Mouse (Mus musculus) forebrain, embryonic 16.5 days (tissue): ENCODE results near the gene Pygo2. TPM values are rescaled to one million over a fixed set of nuclear protein-coding genes. Genes with fewer than 3 reads are reported as not detected.

Source experiments
- ATAC-seq: fragments of 200-750 bp; cut with Nextera tagmentation; 2 replicates; pipeline ENCODE4 v1.8.0; 2017; ENCODE audit warnings: mild to moderate bottlenecking, moderate library complexity
- H3K27ac ChIP-seq: fragments of 300-500 bp; sonication (generic); 2 replicates; pipeline ENCODE4 v1.5.1; 2014; ENCODE audit warnings: low read length, control low read depth
- H3K27me3 ChIP-seq: fragments of 300-500 bp; sonication (generic); replicated peaks from 2 replicates; pipeline ENCODE4 v1.6.1; 2014; ENCODE audit warnings: low read length; ENCODE audit not compliant: control insufficient read depth, insufficient read depth
- H3K36me3 ChIP-seq: fragments of 300-500 bp; sonication (generic); 2 replicates; pipeline ENCODE4 v1.6.1; 2014; ENCODE audit not compliant: control insufficient read depth, insufficient read depth
- H3K4me1 ChIP-seq: fragments of 300-500 bp; sonication (generic); replicated peaks from 2 replicates; pipeline ENCODE4 v1.6.1; 2014; ENCODE audit warnings: low read length; ENCODE audit not compliant: control insufficient read depth, insufficient read depth
- H3K4me2 ChIP-seq: fragments of 300-500 bp; sonication (generic); 2 replicates; pipeline ENCODE4 v1.6.1; 2014; ENCODE audit warnings: mild to moderate bottlenecking, low read length, control low read depth
- H3K4me3 ChIP-seq: fragments of 300-500 bp; sonication (generic); replicated peaks from 2 replicates; pipeline ENCODE4 v1.5.1; 2014; ENCODE audit warnings: mild to moderate bottlenecking, low read length, control low read depth
- H3K9ac ChIP-seq: fragments of 300-500 bp; sonication (generic); replicated peaks from 2 replicates; pipeline ENCODE4 v1.6.1; 2014; ENCODE audit warnings: low read depth, low read length, control low read depth
- H3K9me3 ChIP-seq: fragments of 300-500 bp; sonication (generic); 2 replicates; pipeline ENCODE4 v1.6.1; 2016; ENCODE audit warnings: low read length; ENCODE audit not compliant: control insufficient read depth
- WGBS: fragments of 180-500 bp; shearing (Covaris S2); extraction: QIAGEN DNeasy Blood & Tissue Kit; methylation state at CpG from one replicate; pipeline ENCODE4 v1.1.7; 2014; 5-methylcytosine and 5-hydroxymethylcytosine counted together
- polyA plus RNA-seq: library from polyadenylated mRNA; unstranded; fragments of >200 nt; fragmentation: Nextera tagmentation; extraction: Ambion mirVana; gene quantifications from 2 replicates; pipeline ENCODE4 v1.2.1, GENCODE M21; 2015

Pygo2 gene
- polyA plus RNA-seq, 1 experiment from 2014 or later, result 40.0 TPM

GRCm38 (mm10) chr3:89401329-89401728 lies 28.7 kb upstream of the Pygo2 start:
- Histone ChIP-seq H3K9ac (no peak overlapping the region), H3K9me3 (no peaks in the 10 kb centered on the region), H3K4me2 (no peak overlapping the region), H3K4me3 (no peak overlapping the region), H3K4me1 (peaks cover under 1% of the 10 kb centered on the region), H3K27me3 (no peaks in the 10 kb centered on the region), H3K27ac (no peak overlapping the region), H3K36me3 (peaks cover 11% of the 10 kb centered on the region; the same call in 1 of the 2 replicates)
- WGBS, result 93% methylated on average over 7 of the region's 7 CpGs
- no peak for ATAC-seq

- no peak within 1 kb of the TSS for H3K4me2 ChIP-seq
- H3K9ac ChIP-seq, result no peak within 1 kb of the TSS
- no peaks in the 10 kb centered on the region for H3K27me3 ChIP-seq
- H3K4me3 ChIP-seq, result no peak within 1 kb of the TSS
- H3K36me3 ChIP-seq, result peaks cover 11% of the 10 kb centered on the region; the same call in 1 of the 2 replicates
- ATAC-seq, result no peak
- WGBS, result 80% methylated on average over 5 of the region's 5 CpGs
- no peak within 1 kb of the TSS for H3K27ac ChIP-seq
- no peaks in the 10 kb centered on the region for H3K4me1 ChIP-seq
- H3K9me3 ChIP-seq, result no peaks in the 10 kb centered on the region
These were observed 27.3 kb upstream of the Pygo2 start, which contains the start of gene Lenep for GRCm38 (mm10) chr3:89402693-89403092. Lenep (minus strand) TSS chr3:89402793.

- H3K4me2 ChIP-seq, result no peak overlapping the region
- H3K27ac ChIP-seq, result no peak overlapping the region
- H3K36me3 ChIP-seq, result peaks cover 9% of the 10 kb centered on the region; the same call in 1 of the 2 replicates
- H3K27me3 ChIP-seq, result no peaks in the 10 kb centered on the region
- H3K9ac ChIP-seq, result no peak overlapping the region
- 82% methylated on average over 6 of the region's 6 CpGs for WGBS
- H3K4me1 ChIP-seq, result peaks cover 10% of the 10 kb centered on the region
- no peaks in the 10 kb centered on the region for H3K9me3 ChIP-seq
- H3K4me3 ChIP-seq, result no peak overlapping the region
- no peak for ATAC-seq
These were observed 23.1 kb upstream of the Pygo2 start for GRCm38 (mm10) chr3:89406887-89407286.

GRCm38 (mm10) chr3:89408448-89408847 lies 21.6 kb upstream of the Pygo2 start:
- no peak overlapping the region for H3K4me3 ChIP-seq
- ATAC-seq, result no peak

GRCm38 (mm10) chr3:89409701-89410100 lies 20.3 kb upstream of the Pygo2 start:
- H3K9ac ChIP-seq, result no peak overlapping the region
- no peak overlapping the region for H3K4me3 ChIP-seq
- peaks cover 3% of the 10 kb centered on the region; the same call in 1 of the 2 replicates for H3K36me3 ChIP-seq
- H3K27me3 ChIP-seq, result no peaks in the 10 kb centered on the region
- no peaks in the 10 kb centered on the region for H3K9me3 ChIP-seq
- 91% methylated on average over 3 of the region's 3 CpGs for WGBS
- no peak overlapping the region for H3K4me2 ChIP-seq
- H3K27ac ChIP-seq, result no peak overlapping the region
- ATAC-seq, result no peak
- peaks cover 10% of the 10 kb centered on the region for H3K4me1 ChIP-seq

More at GRCm38 (mm10) chr3:89408448-89408847, 21.6 kb upstream of the Pygo2 start:
- no peaks in the 10 kb centered on the region for H3K27me3 ChIP-seq
- H3K4me1 ChIP-seq, result peaks cover 10% of the 10 kb centered on the region
- no peak overlapping the region for H3K27ac ChIP-seq
- whole genome bisulfite sequencing, result 68% methylated on average over 16 of the region's 16 CpGs
- H3K36me3 ChIP-seq, result peaks cover 3% of the 10 kb centered on the region; the same call in 1 of the 2 replicates
- no peak overlapping the region for H3K9ac ChIP-seq
- no peak overlapping the region for H3K4me2 ChIP-seq
- H3K9me3 ChIP-seq, result no peaks in the 10 kb centered on the region

- Histone ChIP-seq H3K4me2 (peak overlapping the region; percentile 53), H3K4me3 (peak overlapping the region; percentile 59), H3K9me3 (no peaks in the 10 kb centered on the region), H3K9ac (peak overlapping the region; percentile 62), H3K27ac (no peak overlapping the region), H3K27me3 (no peaks in the 10 kb centered on the region), H3K36me3 (peaks cover 11% of the 10 kb centered on the region; the same call in 1 of the 2 replicates), H3K4me1 (peaks cover 10% of the 10 kb centered on the region)
- 82% methylated on average over 10 of the region's 10 CpGs for WGBS
- no peak for ATAC-seq
These were observed 19.1 kb upstream of the Pygo2 start for GRCm38 (mm10) chr3:89410864-89411263.

GRCm38 (mm10) chr3:89411490-89412393 lies 18.3 kb upstream of the Pygo2 start, which contains the start of gene Flad1:
Flad1 (minus strand) TSS chr3:89411870.
- H3K27ac ChIP-seq, result peak within 1 kb of the TSS; percentile 42; the same call in 1 of the 2 replicates

GRCm38 (mm10) chr3:89416158-89416557 lies 13.9 kb upstream of the Pygo2 start:
- Histone ChIP-seq H3K4me1 (peaks cover 27% of the 10 kb centered on the region), H3K27me3 (no peaks in the 10 kb centered on the region), H3K4me3 (no peak overlapping the region), H3K27ac (no peak overlapping the region), H3K9me3 (no peaks in the 10 kb centered on the region), H3K36me3 (peaks cover 9% of the 10 kb centered on the region; the same call in 1 of the 2 replicates), H3K4me2 (no peak overlapping the region), H3K9ac (no peak overlapping the region)
- WGBS, result 97% methylated on average over 8 of the region's 8 CpGs
- ATAC-seq, result no peak

More at GRCm38 (mm10) chr3:89411490-89412393, 18.3 kb upstream of the Pygo2 start, which contains the start of gene Flad1:
- H3K9ac ChIP-seq, result peak within 1 kb of the TSS; percentile 62
- H3K4me2 ChIP-seq, result peak within 1 kb of the TSS; percentile 53
- ATAC-seq, result peak; percentile 100
- peaks cover 12% of the 10 kb centered on the region; the same call in 1 of the 2 replicates for H3K36me3 ChIP-seq
- H3K9me3 ChIP-seq, result no peaks in the 10 kb centered on the region
- no peaks in the 10 kb centered on the region for H3K27me3 ChIP-seq
- peaks cover 14% of the 10 kb centered on the region for H3K4me1 ChIP-seq
- peak within 1 kb of the TSS; percentile 59 for H3K4me3 ChIP-seq
- 7% methylated on average over 28 of the region's 28 CpGs for WGBS

GRCm38 (mm10) chr3:89417131-89417530 lies 12.9 kb upstream of the Pygo2 start:
- peak overlapping the region; percentile 91 for H3K4me2 ChIP-seq
- peaks cover 32% of the 10 kb centered on the region for H3K4me1 ChIP-seq
- peak overlapping the region; percentile 54; the same call in 1 of the 2 replicates for H3K27ac ChIP-seq
- H3K9ac ChIP-seq, result peak overlapping the region; percentile 33
- no peaks in the 10 kb centered on the region for H3K9me3 ChIP-seq
- peak overlapping the region; percentile 75 for H3K4me3 ChIP-seq
- 15% methylated on average over 2 of the region's 2 CpGs for WGBS
- ATAC-seq, result no peak
- H3K36me3 ChIP-seq, result peaks cover 9% of the 10 kb centered on the region; the same call in 1 of the 2 replicates
- H3K27me3 ChIP-seq, result no peaks in the 10 kb centered on the region
